Mouse (Mus musculus) C2C12 (cell line): ENCODE measurements around the gene Mep1a. TPM values are rescaled to one million over a fixed set of nuclear protein-coding genes. Genes with fewer than 3 reads are reported as not detected.

Experiments used
- H3K27me3 ChIP-seq: one replicate; pipeline ENCODE4 v1.6.1; 2011; ENCODE audit not compliant: control insufficient read depth, insufficient read depth, insufficient read length
- H3K36me3 ChIP-seq: one replicate; pipeline ENCODE4 v1.6.1; 2011; ENCODE audit not compliant: control insufficient read depth, insufficient read depth
- H3K4me3 ChIP-seq: one replicate; pipeline ENCODE4 v1.5.1; 2011; ENCODE audit warnings: mild to moderate bottlenecking, control low read depth; ENCODE audit not compliant: poor library complexity, insufficient read depth, severe bottlenecking
- H3K79me2 ChIP-seq: one replicate; pipeline ENCODE4 v1.6.1; 2011; ENCODE audit not compliant: control insufficient read depth, insufficient read depth
- H3K79me3 ChIP-seq: one replicate; pipeline ENCODE4 v1.6.1; 2011; ENCODE audit warnings: low read depth, control low read depth
- H3ac ChIP-seq: one replicate; pipeline ENCODE3; 2011; ENCODE audit warnings: low read depth; ENCODE audit not compliant: control insufficient read depth, insufficient read length
- CEBPB ChIP-seq: IDR thresholded peaks from one replicate; pipeline ENCODE4 v1.6.1; 2011; ENCODE audit warnings: low read depth, mild to moderate bottlenecking, control low read depth, moderate library complexity
- CTCF ChIP-seq: IDR thresholded peaks from one replicate; pipeline ENCODE4 v1.5.1; 2011; ENCODE audit not compliant: control insufficient read depth, insufficient read depth, insufficient read length
- FOSL1 ChIP-seq: IDR thresholded peaks from one replicate; pipeline ENCODE4 v1.8.0; 2011; ENCODE audit warnings: mild to moderate bottlenecking, low read length; ENCODE audit not compliant: poor library complexity, insufficient read depth, severe bottlenecking
- MAX ChIP-seq: IDR thresholded peaks from one replicate; pipeline ENCODE4 v1.6.1; 2011; ENCODE audit warnings: mild to moderate bottlenecking, control low read depth
- MYOD1 ChIP-seq: IDR thresholded peaks from one replicate; pipeline ENCODE4 v1.6.1; 2011; ENCODE audit warnings: low read depth; ENCODE audit not compliant: control insufficient read depth, insufficient read length
- MYOG ChIP-seq: IDR thresholded peaks from one replicate; pipeline ENCODE4 v1.6.1; 2011; ENCODE audit not compliant: control insufficient read depth, insufficient read length; ENCODE audit errors: extremely low read depth
- USF1 ChIP-seq: IDR thresholded peaks from one replicate; pipeline ENCODE4 v1.6.1; 2011; ENCODE audit warnings: low read depth, mild to moderate bottlenecking, control low read depth, moderate library complexity
- polyA plus RNA-seq: library from polyadenylated mRNA; unstranded; fragments of >200 nt; fragmentation: generic; extraction: Trizol; gene quantifications from one replicate; pipeline ENCODE4 v1.2.1, GENCODE M21; 2012; ENCODE audit warnings: missing spikeins

Gene Mep1a
- polyA plus RNA-seq, 1 experiment = not detected

GRCm38 (mm10) chr17:43504594-43504934 lies 2.0 kb upstream of the Mep1a start:
- TF ChIP-seq USF1 = no peak
- no peak for TF ChIP-seq MYOG
- no peak for TF ChIP-seq MAX
- TF ChIP-seq CTCF = no peak
- no peaks in the 10 kb centered on the region for H3K79me3 ChIP-seq
- H3K36me3 ChIP-seq = no peaks in the 10 kb centered on the region
- H3K79me2 ChIP-seq = no peaks in the 10 kb centered on the region
- no peak overlapping the region for H3ac ChIP-seq
- H3K4me3 ChIP-seq = no peak overlapping the region
- no peaks in the 10 kb centered on the region for H3K27me3 ChIP-seq

GRCm38 (mm10) chr17:43503861-43504593 lies 1.4 kb upstream of the Mep1a start:
- Histone ChIP-seq H3K79me3 (no peaks in the 10 kb centered on the region), H3ac (no peak overlapping the region), H3K27me3 (no peaks in the 10 kb centered on the region), H3K36me3 (no peaks in the 10 kb centered on the region), H3K4me3 (no peak overlapping the region), H3K79me2 (no peaks in the 10 kb centered on the region)
- TF ChIP-seq MYOG (no peak), USF1 (no peak), CTCF (no peak), MYOD1 (no peak), MAX (no peak), FOSL1 (no peak), CEBPB (no peak)

- no peaks in the 10 kb centered on the region for H3K79me2 ChIP-seq
- no peaks in the 10 kb centered on the region for H3K79me3 ChIP-seq
- no peaks in the 10 kb centered on the region for H3K36me3 ChIP-seq
- no peaks in the 10 kb centered on the region for H3K27me3 ChIP-seq
- no peak overlapping the region for H3ac ChIP-seq
- TF ChIP-seq FOSL1 (no peak), CTCF (no peak), MAX (no peak), MYOG (no peak), CEBPB (no peak), MYOD1 (no peak), USF1 (no peak)
- H3K4me3 ChIP-seq = no peak overlapping the region
These were observed 981 bp downstream of the Mep1a start for GRCm38 (mm10) chr17:43501631-43502030.

GRCm38 (mm10) chr17:43501223-43501622 lies 1.4 kb downstream of the Mep1a start:
- H3K79me2 ChIP-seq = no peaks in the 10 kb centered on the region
- no peaks in the 10 kb centered on the region for H3K36me3 ChIP-seq
- H3K79me3 ChIP-seq = no peaks in the 10 kb centered on the region
- no peaks in the 10 kb centered on the region for H3K27me3 ChIP-seq
- H3ac ChIP-seq = no peak overlapping the region
- TF ChIP-seq USF1 (no peak), FOSL1 (no peak), CEBPB (no peak), MYOD1 (no peak), MYOG (no peak)
- no peak overlapping the region for H3K4me3 ChIP-seq

- H3K4me3 ChIP-seq = no peak overlapping the region
- no peaks in the 10 kb centered on the region for H3K27me3 ChIP-seq
- no peaks in the 10 kb centered on the region for H3K36me3 ChIP-seq
- H3ac ChIP-seq = no peak overlapping the region
- no peaks in the 10 kb centered on the region for H3K79me3 ChIP-seq
- TF ChIP-seq FOSL1 (no peak), MYOG (no peak), CTCF (no peak), CEBPB (no peak), MYOD1 (no peak), USF1 (no peak), MAX (no peak)
- H3K79me2 ChIP-seq = no peaks in the 10 kb centered on the region
These were observed 2.1 kb downstream of the Mep1a start for GRCm38 (mm10) chr17:43500513-43500912.

GRCm38 (mm10) chr17:43497521-43497920 lies 5.1 kb downstream of the Mep1a start:
- Histone ChIP-seq H3ac (no peak overlapping the region), H3K4me3 (no peak overlapping the region), H3K79me2 (no peaks in the 10 kb centered on the region), H3K27me3 (no peaks in the 10 kb centered on the region), H3K79me3 (no peaks in the 10 kb centered on the region), H3K36me3 (no peaks in the 10 kb centered on the region)
- TF ChIP-seq FOSL1 = no peak
- TF ChIP-seq CEBPB = no peak
- no peak for TF ChIP-seq CTCF
- TF ChIP-seq MAX = no peak
- no peak for TF ChIP-seq MYOG
